Mouse (Mus musculus) regulatory T cell (primary cell): Measurements from ENCODE around the gene Nsl1.

Source experiments
- in situ Hi-C: fragments of 300-600 bp; cut with MboI, MseI; formaldehyde crosslinking; loops from one replicate; pipeline ENCODE4 v1.15.1; 2025; ENCODE audit warnings: high pct_unique_total_duplicates

Gene Nsl1

GRCm38 (mm10) chr1:191054870-191055532, 7.8 kb upstream of the Nsl1 start:
- in situ Hi-C loops: no loop called here

GRCm38 (mm10) chr1:191055533-191055873, 7.3 kb upstream of the Nsl1 start:
- in situ Hi-C loops: no loop called here

- in situ Hi-C loops: no loop called here
Observed at GRCm38 (mm10) chr1:191057461-191057860, 5.4 kb upstream of the Nsl1 start.

GRCm38 (mm10) chr1:191062241-191062780, 501 bp upstream of the Nsl1 start:
- in situ Hi-C loops: loop anchor here (5.0 kb wide), 1 partner anchor 35 kb away; the partner anchor contains the start of gene Flvcr1

- in situ Hi-C loops: loop anchor here (5.0 kb wide), 1 partner anchor 36 kb away; the partner anchor contains the start of gene Flvcr1
Observed at GRCm38 (mm10) chr1:191063700-191064099, 888 bp downstream of the Nsl1 start.

GRCm38 (mm10) chr1:191064535-191064934, 1.7 kb downstream of the Nsl1 start:
- in situ Hi-C loops: loop anchor here (5.0 kb wide), 1 partner anchor 37 kb away; the partner anchor contains the start of gene Flvcr1

GRCm38 (mm10) chr1:191065188-191065587, 2.4 kb downstream of the Nsl1 start:
- in situ Hi-C loops: no loop called here

- in situ Hi-C loops: no loop called here
Observed at GRCm38 (mm10) chr1:191068377-191068776, 5.6 kb downstream of the Nsl1 start.

GRCm38 (mm10) chr1:191070259-191070658, 7.4 kb downstream of the Nsl1 start:
- in situ Hi-C loops: no loop called here

GRCm38 (mm10) chr1:191071613-191072012, 8.8 kb downstream of the Nsl1 start:
- in situ Hi-C loops: no loop called here

- in situ Hi-C loops: no loop called here
Observed at GRCm38 (mm10) chr1:191072329-191072913, 9.6 kb downstream of the Nsl1 start.

GRCm38 (mm10) chr1:191073001-191073400, 10.2 kb downstream of the Nsl1 start:
- in situ Hi-C loops: no loop called here

GRCm38 (mm10) chr1:191073486-191073885, 10.7 kb downstream of the Nsl1 start:
- in situ Hi-C loops: no loop called here

- in situ Hi-C loops: loop anchor here (5.0 to 25.0 kb wide), 2 partner anchors 68 to 212 kb away; no protein-coding TSS in a partner anchor
Observed at GRCm38 (mm10) chr1:191075199-191075883, 12.5 kb downstream of the Nsl1 start.

- in situ Hi-C loops: loop anchor here (25.0 kb wide), 1 partner anchor 204 kb away; no protein-coding TSS in a partner anchor
Observed at GRCm38 (mm10) chr1:191083230-191083629, 20.4 kb downstream of the Nsl1 start.

- in situ Hi-C loops: loop anchor here (5.0 to 25.0 kb wide), 2 partner anchors 42 to 202 kb away; no protein-coding TSS in a partner anchor
Observed at GRCm38 (mm10) chr1:191084951-191085559, 22.2 kb downstream of the Nsl1 start.

- in situ Hi-C loops: loop anchor here (5.0 to 25.0 kb wide), 2 partner anchors 42 to 202 kb away; no protein-coding TSS in a partner anchor
Observed at GRCm38 (mm10) chr1:191085597-191085996, 22.8 kb downstream of the Nsl1 start.

GRCm38 (mm10) chr1:191086304-191086878, 23.6 kb downstream of the Nsl1 start:
- in situ Hi-C loops: loop anchor here (5.0 to 25.0 kb wide), 2 partner anchors 41 to 201 kb away; no protein-coding TSS in a partner anchor

GRCm38 (mm10) chr1:191086960-191087359, 24.1 kb downstream of the Nsl1 start:
- in situ Hi-C loops: loop anchor here (5.0 to 25.0 kb wide), 2 partner anchors 40 to 200 kb away; no protein-coding TSS in a partner anchor

GRCm38 (mm10) chr1:191087955-191088354, 25.1 kb downstream of the Nsl1 start:
- in situ Hi-C loops: loop anchor here (5.0 to 25.0 kb wide), 2 partner anchors 39 to 199 kb away; no protein-coding TSS in a partner anchor

GRCm38 (mm10) chr1:191089355-191089754, 26.5 kb downstream of the Nsl1 start:
- in situ Hi-C loops: loop anchor here (5.0 to 25.0 kb wide), 2 partner anchors 38 to 198 kb away; no protein-coding TSS in a partner anchor
